ENCODE assay signal across 26 mouse cellular contexts in genomic region chr17:32063654-32064053, GRCm38 (mm10). TPM values are rescaled to one million over a fixed set of nuclear protein-coding genes. Genes with fewer than 3 reads are reported as not detected.
DNase-seq lines count a peak whose midpoint lies in the region; ATAC-seq and TF ChIP-seq lines count a peak whose summit lies in the region.
"Had no signal": no experiment of that assay in that cellular context is flagged by ENCODE, and none has a peak within 500 bp of the region (broad histone marks: within the 10 kb centered on the region; RNA-seq: fewer than 3 reads in every experiment).

No protein-coding gene starts in this region.

- ATAC-seq in hindbrain, embryonic 12.5 days (ENCODE audit: low FRiP score): no peak
- no peak for ATAC-seq in hindbrain, embryonic 13.5 days (ENCODE audit: low FRiP score)
- ATAC-seq: activated CD4-positive, CD25-positive, alpha-beta regulatory T cell, adult 4 months; CD4-positive, CD25-positive, alpha-beta regulatory T cell, adult 4 months; forebrain, embryonic 14.5 days; forebrain, postnatal 0 days; intestine, embryonic 15.5 days had no signal

- peak in 1 of 2 experiments; percentile 3; a peak in 1 of 4 replicates for TF ChIP-seq POLR2A in MEL (IDR thresholded peaks at IDR 0.05; ENCODE audit: control insufficient read depth in 1 of 2, insufficient read depth in 1 of 2, low read depth in 1 of 2, low read length in 2 of 2, poor library complexity in 1 of 2)

- H3K9ac ChIP-seq in hindbrain, embryonic 12.5 days: no peak overlapping the region; the same call in 1 of the 2 replicates
- no peak overlapping the region for H3K9ac ChIP-seq in hindbrain, embryonic 13.5 days
- no peak overlapping the region for H3K9ac ChIP-seq in MEL (ENCODE audit: control insufficient read depth, low read depth, low read length, poor library complexity, severe bottlenecking)
- H3K9ac ChIP-seq: embryonic facial prominence, embryonic 12.5 days; embryonic facial prominence, embryonic 15.5 days; forebrain, postnatal 0 days; hindbrain, embryonic 15.5 days; intestine, embryonic 15.5 days had no signal

- H3K27ac ChIP-seq in hindbrain, embryonic 12.5 days: 0 out of 2 replicates have a peak overlapping the region, but pooled peaks have one; percentile 12
- H3K27ac ChIP-seq in hindbrain, embryonic 13.5 days: no peak overlapping the region
- no peak overlapping the region for H3K27ac ChIP-seq in MEL (ENCODE audit: control insufficient read depth, low read depth, low read length)
- H3K27ac ChIP-seq: embryonic facial prominence, embryonic 12.5 days; embryonic facial prominence, embryonic 15.5 days; gastrocnemius, adult 2 months; hindbrain, embryonic 10.5 days; hindbrain, embryonic 15.5 days; intestine, embryonic 15.5 days had no signal

- H3K27me3 ChIP-seq in hindbrain, embryonic 12.5 days: no peaks in the 10 kb centered on the region
- no peaks in the 10 kb centered on the region for H3K27me3 ChIP-seq in hindbrain, embryonic 13.5 days
- no peaks in the 10 kb centered on the region for H3K27me3 ChIP-seq in MEL (ENCODE audit: control insufficient read depth in 1 of 2, insufficient read depth in 2 of 2, low read length in 2 of 2)
- H3K27me3 ChIP-seq: embryonic facial prominence, embryonic 12.5 days; embryonic facial prominence, embryonic 15.5 days; hindbrain, embryonic 15.5 days; intestine, embryonic 15.5 days had no signal

- WGBS in hindbrain, embryonic 12.5 days: 80% methylated on average over 2 of the region's 2 CpGs
- WGBS in hindbrain, embryonic 13.5 days: 84% methylated on average over 2 of the region's 2 CpGs

- H3K36me3 ChIP-seq in hindbrain, embryonic 12.5 days: peaks cover 31% of the 10 kb centered on the region
- peaks cover 42% of the 10 kb centered on the region for H3K36me3 ChIP-seq in hindbrain, embryonic 13.5 days
- no peaks in the 10 kb centered on the region for H3K36me3 ChIP-seq in MEL (ENCODE audit: control insufficient read depth in 1 of 2, insufficient read depth in 2 of 2, low read length in 2 of 2)

- H3K4me1 ChIP-seq in hindbrain, embryonic 12.5 days: no peaks in the 10 kb centered on the region; the same call in 1 of the 2 replicates
- H3K4me1 ChIP-seq in hindbrain, embryonic 13.5 days (replicated peaks): peaks cover 3% of the 10 kb centered on the region
- H3K4me1 ChIP-seq in MEL (ENCODE audit: control insufficient read depth in 1 of 2, insufficient read depth in 2 of 2, low read length in 2 of 2): peaks cover 0 to 3% of the 10 kb centered on the region in 2 experiments; a peak in 1 of 4 replicates
- H3K4me1 ChIP-seq: embryonic facial prominence, embryonic 12.5 days; embryonic facial prominence, embryonic 15.5 days; intestine, embryonic 15.5 days had no signal

- TF ChIP-seq EP300 in MEL (IDR thresholded peaks at IDR 0.05; ENCODE audit: low read depth in 1 of 2, low read length in 2 of 2): no peak

- DNase-seq in adrenal gland, postnatal 14 days: peak; percentile 9
- no peak for DNase-seq in adrenal gland, postnatal 10 days
- no peak for DNase-seq in MEL (ENCODE audit: low read depth, low spot score)
- DNase-seq in kidney, postnatal 10 days: no peak
- DNase-seq: adrenal gland, postnatal 25 days; cerebellum, adult 2 months; cerebellum, adult 9-11 months; cerebellum, postnatal 25 days; forebrain, postnatal 0 days; gastrocnemius, adult 2 months; gastrocnemius, postnatal 14 days; heart, adult 11 months; heart, postnatal 36 days; kidney, adult 11 months; kidney, adult 8-10 months had no signal

- TF ChIP-seq CTCF in MEL (IDR thresholded peaks at IDR 0.05 in 2 of 3, conservative IDR thresholded peaks at IDR 0.05 in 1 of 3; ENCODE audit: control insufficient read depth in 1 of 3, insufficient read depth in 1 of 3, low read depth in 2 of 3, low read length in 3 of 3, poor library complexity in 1 of 3, severe bottlenecking in 1 of 3): no peak

- TF ChIP-seq RAD21 in MEL (IDR thresholded peaks at IDR 0.05; ENCODE audit: low read depth, low read length): no peak

- no peak overlapping the region for H3K4me3 ChIP-seq in hindbrain, embryonic 12.5 days
- H3K4me3 ChIP-seq in hindbrain, embryonic 13.5 days: no peak overlapping the region
- no peak overlapping the region for H3K4me3 ChIP-seq in MEL (ENCODE audit: control insufficient read depth in 1 of 2, insufficient read depth in 1 of 2, low read depth in 2 of 2, low read length in 2 of 2)
- H3K4me3 ChIP-seq: embryonic facial prominence, embryonic 12.5 days; embryonic facial prominence, embryonic 15.5 days; gastrocnemius, adult 2 months; hindbrain, embryonic 10.5 days; hindbrain, embryonic 15.5 days; intestine, embryonic 15.5 days had no signal

- no peak overlapping the region for H3K4me2 ChIP-seq in hindbrain, embryonic 12.5 days (replicated peaks)
- H3K4me2 ChIP-seq in hindbrain, embryonic 13.5 days: no peak overlapping the region
- H3K4me2 ChIP-seq: embryonic facial prominence, embryonic 12.5 days; embryonic facial prominence, embryonic 15.5 days; hindbrain, embryonic 15.5 days; intestine, embryonic 15.5 days had no signal

- H3K9me3 ChIP-seq in hindbrain, embryonic 12.5 days (replicated peaks): no peaks in the 10 kb centered on the region
- H3K9me3 ChIP-seq in hindbrain, embryonic 13.5 days: no peaks in the 10 kb centered on the region
- no peaks in the 10 kb centered on the region for H3K9me3 ChIP-seq in MEL (replicated peaks; ENCODE audit: insufficient read depth, low read length)
- H3K9me3 ChIP-seq: embryonic facial prominence, embryonic 12.5 days; embryonic facial prominence, embryonic 15.5 days; hindbrain, embryonic 10.5 days; hindbrain, embryonic 15.5 days; intestine, embryonic 15.5 days had no signal

- H3K79me2 ChIP-seq in MEL (ENCODE audit: control insufficient read depth, insufficient read depth, low read length, poor library complexity): no peaks in the 10 kb centered on the region

TF ChIP-seq in MEL, 35 proteins besides CTCF, POLR2A, EP300 and RAD21:
- TF ChIP-seq MYB (IDR thresholded peaks at IDR 0.05; ENCODE audit: low read depth, low read length): no peak
- TF ChIP-seq POLR2AphosphoS2 (IDR thresholded peaks at IDR 0.05; ENCODE audit: low read length): peak; percentile 61

RNA-seq across cellular contexts. Expression of gene Hsf2bp, which starts 27.5 kb away (rescaled TPM):
- total RNA-seq in adrenal gland, postnatal 14 days (2021): 0.78 and 0.83 TPM in 2 replicates
- 1 to 10 TPM; 1.4 to 1.7 TPM for total RNA-seq in adrenal gland, postnatal 10 days (2021)
- polyA plus RNA-seq in hindbrain, embryonic 12.5 days (2016; fragmentation: Nextera tagmentation; extraction: Ambion mirVana): 0.56 and 0.78 TPM in 2 replicates
- polyA plus RNA-seq in hindbrain, embryonic 13.5 days (2015; fragmentation: Nextera tagmentation; extraction: Ambion mirVana): 0.43 and 0.70 TPM in 2 replicates
- total RNA-seq in MEL (2012; rRNA removed): 0.04 TPM in 1 of 2 replicates, not detected in the other
- polyA plus RNA-seq in MEL (2012; ENCODE audit: insufficient read depth in 1 of 2, insufficient read length in 2 of 2, low read depth in 1 of 2, low replicate concordance in 2 of 2, missing spikeins in 1 of 2): under 1 TPM in 1 of 2 experiments, not detected in 1; 0.15 TPM
- total RNA-seq: common myeloid progenitor, adult 5-6 weeks had no signal

RNA-seq across cellular contexts. Expression of gene Rrp1b, which starts 27.8 kb away (rescaled TPM):
- total RNA-seq in adrenal gland, postnatal 14 days (2021): 24.8 and 26.3 TPM in 2 replicates
- total RNA-seq in adrenal gland, postnatal 10 days (2021): 10 to 100 TPM; 15.5 to 21.7 TPM
- 44.7 and 45.4 TPM in 2 replicates for polyA plus RNA-seq in hindbrain, embryonic 12.5 days (2016; fragmentation: Nextera tagmentation; extraction: Ambion mirVana)
- 36.2 and 39.5 TPM in 2 replicates for polyA plus RNA-seq in hindbrain, embryonic 13.5 days (2015; fragmentation: Nextera tagmentation; extraction: Ambion mirVana)
- total RNA-seq in MEL (2012; rRNA removed): 60.2 and 84.1 TPM in 2 replicates
- polyA plus RNA-seq in MEL (2012; ENCODE audit: insufficient read depth in 1 of 2, insufficient read length in 2 of 2, low read depth in 1 of 2, low replicate concordance in 2 of 2, missing spikeins in 1 of 2): 10 to 100 TPM in 1 of 2 experiments, not detected in 1; 78.6 TPM
